Mouse (Mus musculus) embryo, embryonic 10 days (tissue): ENCODE measurements around the gene Slc1a1.

Experiments
- DNase-seq: peaks from one replicate; pipeline ENCODE4 v3.0.0-alpha.2; 2015; ENCODE audit warnings: low spot score

Gene Slc1a1

GRCm38 (mm10) chr19:28917839-28918238 is 83.0 kb downstream of the Slc1a1 start:
- no peak for DNase-seq

- DNase-seq, result no peak
These were observed 91.5 kb downstream of the Slc1a1 start for GRCm38 (mm10) chr19:28926366-28926765.

- no peak for DNase-seq
These were observed 92.5 kb downstream of the Slc1a1 start for GRCm38 (mm10) chr19:28927396-28927795.

- no peak for DNase-seq
These were observed 94.2 kb downstream of the Slc1a1 start for GRCm38 (mm10) chr19:28929034-28929433.

GRCm38 (mm10) chr19:28934897-28935296 is 100.0 kb downstream of the Slc1a1 start:
- DNase-seq, result no peak

- peak; percentile 28 for DNase-seq
These were observed 105.5 kb downstream of the Slc1a1 start for GRCm38 (mm10) chr19:28940135-28940874.

DNA sequence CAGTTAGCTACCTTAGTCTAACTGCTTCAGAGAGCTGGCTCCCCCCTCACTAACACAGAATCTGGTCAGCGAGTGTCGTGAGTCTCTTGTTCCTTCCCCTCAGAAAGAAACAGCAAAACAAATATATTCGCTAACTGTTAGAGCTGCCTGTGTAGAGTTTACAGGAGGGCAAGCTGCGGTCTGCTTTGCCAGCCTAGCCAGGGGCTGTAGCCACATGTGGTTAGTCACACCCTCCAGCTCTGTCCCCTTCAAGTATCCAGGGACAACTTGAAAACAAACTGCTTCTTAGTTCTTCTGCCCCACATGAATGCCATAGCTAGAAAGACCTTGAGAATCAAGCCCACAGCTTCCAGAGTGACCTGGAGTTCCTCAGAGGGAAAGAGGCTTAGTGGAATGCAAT is 106.4 kb downstream of the Slc1a1 start:
- DNase-seq, result no peak

GRCm38 (mm10) chr19:28946782-28947181 is 111.9 kb downstream of the Slc1a1 start:
- no peak for DNase-seq

GRCm38 (mm10) chr19:28947311-28947710 is 112.5 kb downstream of the Slc1a1 start:
- DNase-seq, result no peak

GRCm38 (mm10) chr19:28951251-28951650 is 116.4 kb downstream of the Slc1a1 start:
- DNase-seq, result no peak

DNA sequence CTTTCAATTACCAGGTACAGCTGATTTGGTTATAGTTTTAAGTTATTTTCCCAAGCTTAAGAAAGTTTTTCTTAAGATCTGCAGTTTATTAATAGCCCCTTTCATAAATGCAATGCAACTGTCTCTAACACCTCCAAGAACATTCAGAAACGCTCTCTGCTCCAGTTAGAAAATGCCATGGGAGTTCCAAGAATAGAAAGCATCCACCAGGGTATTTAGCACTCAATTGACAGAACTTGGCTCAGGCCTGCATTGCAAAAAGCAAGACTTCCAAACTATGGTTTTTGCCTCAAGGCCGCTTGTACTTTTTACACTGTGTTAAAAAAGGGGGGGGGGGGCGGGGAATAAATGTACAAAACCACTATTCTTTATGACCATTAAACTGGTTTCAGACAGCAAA is 128.3 kb downstream of the Slc1a1 start:
- DNase-seq, result no peak

DNA sequence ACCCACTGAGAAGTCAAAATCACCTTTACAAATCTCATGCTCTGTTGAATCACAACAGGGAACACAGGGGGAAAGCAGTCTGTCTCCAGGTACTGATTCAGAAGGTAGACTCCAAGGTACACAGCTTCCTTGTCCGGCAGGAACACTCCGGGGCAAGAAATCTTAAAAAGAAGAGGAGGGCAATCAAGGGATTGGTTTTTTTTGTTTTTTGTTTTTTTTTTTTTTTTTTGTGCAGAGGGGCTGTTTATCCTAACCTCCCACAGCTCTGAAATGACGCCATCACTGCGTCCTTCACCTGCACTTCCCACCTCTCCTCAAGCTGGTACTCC is 128.6 kb downstream of the Slc1a1 start:
- no peak for DNase-seq
